Mouse (Mus musculus) liver, postnatal 0 days (tissue): ENCODE results near the gene Hist1h1c. TPM values are rescaled to one million over a fixed set of nuclear protein-coding genes. Genes with fewer than 3 reads are reported as not detected.

ENCODE experiments used
- ATAC-seq: fragments of 200-750 bp; cut with Nextera tagmentation; 2 replicates; pipeline ENCODE4 v1.8.0; 2017; ENCODE audit warnings: mild to moderate bottlenecking, moderate library complexity
- DNase-seq: peaks from one replicate; pipeline ENCODE4 v3.0.0-alpha.2; 2016
- H3K27ac ChIP-seq: fragments of 300-500 bp; sonication (generic); 2 replicates; pipeline ENCODE4 v1.5.1; 2014; ENCODE audit warnings: antibody characterized with exemption, moderate library complexity, mild to moderate bottlenecking, low read depth
- H3K27me3 ChIP-seq: fragments of 300-500 bp; sonication (generic); 2 replicates; pipeline ENCODE4 v1.6.1; 2014; ENCODE audit warnings: low read length, control low read depth, mixed read lengths; ENCODE audit not compliant: insufficient read depth
- H3K36me3 ChIP-seq: fragments of 300-500 bp; sonication (generic); replicated peaks from 2 replicates; pipeline ENCODE4 v1.6.1; 2014; ENCODE audit warnings: mild to moderate bottlenecking, control low read depth, low read length, moderate library complexity, mixed read lengths; ENCODE audit not compliant: insufficient read depth
- H3K4me1 ChIP-seq: fragments of 300-500 bp; sonication (generic); 2 replicates; pipeline ENCODE4 v1.6.1; 2014; ENCODE audit warnings: antibody characterized with exemption, mild to moderate bottlenecking, control low read depth; ENCODE audit not compliant: insufficient read depth
- H3K4me2 ChIP-seq: fragments of 300-500 bp; sonication (generic); 2 replicates; pipeline ENCODE4 v1.6.1; 2014; ENCODE audit warnings: low read depth, mild to moderate bottlenecking, low read length, moderate library complexity, mixed read lengths
- H3K4me3 ChIP-seq: fragments of 300-500 bp; sonication (generic); 2 replicates; pipeline ENCODE4 v1.5.1; 2014; ENCODE audit warnings: low read depth, low read length
- H3K9ac ChIP-seq: fragments of 300-500 bp; sonication (generic); replicated peaks from 2 replicates; pipeline ENCODE4 v1.6.1; 2014; ENCODE audit warnings: mild to moderate bottlenecking, moderate library complexity
- H3K9me3 ChIP-seq: fragments of 300-500 bp; sonication (generic); 2 replicates; pipeline ENCODE4 v1.6.1; 2016; ENCODE audit warnings: mild to moderate bottlenecking, control low read depth, low read length, mixed read lengths
- CTCF ChIP-seq: sonication (generic); IDR thresholded peaks from 2 replicates; pipeline ENCODE4 v1.5.1; 2016; ENCODE audit warnings: antibody characterized with exemption, low read depth
- EP300 ChIP-seq: IDR thresholded peaks from 2 replicates; pipeline ENCODE4 v1.6.1; 2016; ENCODE audit warnings: antibody characterized with exemption, low read depth, mild to moderate bottlenecking
- WGBS: fragments of 180-500 bp; shearing (Covaris S2); extraction: QIAGEN DNeasy Blood & Tissue Kit; methylation state at CpG from one replicate; pipeline ENCODE4 v1.1.7; 2014; ENCODE audit not compliant: insufficient replicate concordance; 5-methylcytosine and 5-hydroxymethylcytosine counted together
- polyA plus RNA-seq: library from polyadenylated mRNA; unstranded; fragments of >200 nt; fragmentation: Nextera tagmentation; extraction: Ambion mirVana; gene quantifications from 2 replicates; pipeline ENCODE4 v1.2.1, GENCODE M21; 2015

Hist1h1c gene
- polyA plus RNA-seq, 1 experiment from 2014 or later: 69.6 TPM

- no peaks in the 10 kb centered on the region for H3K36me3 ChIP-seq
- no peak overlapping the region for H3K9ac ChIP-seq
- H3K4me3 ChIP-seq: no peak overlapping the region
- 22% methylated on average over 8 of the region's 8 CpGs for WGBS
- no peaks in the 10 kb centered on the region for H3K9me3 ChIP-seq
- no peak for TF ChIP-seq EP300
- TF ChIP-seq CTCF: peak; percentile 94
- DNase-seq (peak; percentile 16), ATAC-seq (no peak)
- no peak overlapping the region for H3K27ac ChIP-seq
- H3K27me3 ChIP-seq: no peaks in the 10 kb centered on the region
- no peak overlapping the region for H3K4me2 ChIP-seq
- H3K4me1 ChIP-seq: peaks cover 15% of the 10 kb centered on the region
Observed at GRCm38 (mm10) chr13:23732156-23732804, 6.3 kb upstream of the Hist1h1c start.

GRCm38 (mm10) chr13:23737091-23737490, 1.5 kb upstream of the Hist1h1c start:
- Histone ChIP-seq H3K27me3 (no peaks in the 10 kb centered on the region), H3K27ac (no peak overlapping the region), H3K4me3 (no peak overlapping the region), H3K9me3 (no peaks in the 10 kb centered on the region), H3K9ac (no peak overlapping the region), H3K36me3 (no peaks in the 10 kb centered on the region), H3K4me1 (peaks cover 5% of the 10 kb centered on the region; the same call in 1 of the 2 replicates), H3K4me2 (no peak overlapping the region)
- ATAC-seq (no peak), DNase-seq (no peak)
- TF ChIP-seq EP300 (no peak), CTCF (no peak)
- WGBS: 80% methylated on average over 5 of the region's 5 CpGs

GRCm38 (mm10) chr13:23738041-23738440, 567 bp upstream of the Hist1h1c start:
- Histone ChIP-seq H3K9ac (peak overlapping the region; percentile 99), H3K36me3 (no peaks in the 10 kb centered on the region), H3K27ac (peak overlapping the region; percentile 100), H3K27me3 (no peaks in the 10 kb centered on the region), H3K4me2 (peak overlapping the region; percentile 86), H3K4me3 (peak overlapping the region; percentile 72), H3K9me3 (no peaks in the 10 kb centered on the region), H3K4me1 (peaks cover 5% of the 10 kb centered on the region; the same call in 1 of the 2 replicates)
- peak; percentile 47 for DNase-seq
- no peak for ATAC-seq
- TF ChIP-seq CTCF (no peak), EP300 (no peak)
- WGBS: 24% methylated on average over 4 of the region's 4 CpGs

GRCm38 (mm10) chr13:23739069-23739921, 687 bp downstream of the Hist1h1c start:
- Histone ChIP-seq H3K36me3 (no peaks in the 10 kb centered on the region), H3K4me1 (peaks cover 5% of the 10 kb centered on the region; the same call in 1 of the 2 replicates), H3K4me2 (peak overlapping the region; percentile 86), H3K27ac (peak overlapping the region; percentile 100), H3K9me3 (no peaks in the 10 kb centered on the region), H3K27me3 (no peaks in the 10 kb centered on the region), H3K9ac (peak overlapping the region; percentile 99), H3K4me3 (peak overlapping the region; percentile 72)
- WGBS: 0% methylated on average over 39 of the region's 39 CpGs
- DNase-seq (peak; percentile 92), ATAC-seq (peak; percentile 59)
- peak; percentile 48 for TF ChIP-seq EP300
- TF ChIP-seq CTCF: no peak

GRCm38 (mm10) chr13:23739922-23740252, 1.3 kb downstream of the Hist1h1c start:
- ATAC-seq (no peak), DNase-seq (no peak)
- WGBS: under 1% methylated on average over 14 of the region's 14 CpGs

GRCm38 (mm10) chr13:23740256-23740840, 1.7 kb downstream of the Hist1h1c start:
- ATAC-seq (peak; percentile 2), DNase-seq (no peak)
- Histone ChIP-seq H3K4me2 (peak overlapping the region; percentile 86), H3K27ac (peak overlapping the region; percentile 100), H3K4me3 (peak overlapping the region; percentile 72), H3K9ac (peak overlapping the region; percentile 99), H3K27me3 (no peaks in the 10 kb centered on the region), H3K36me3 (no peaks in the 10 kb centered on the region), H3K4me1 (peaks cover 5% of the 10 kb centered on the region; the same call in 1 of the 2 replicates), H3K9me3 (no peaks in the 10 kb centered on the region)
- WGBS: 26% methylated on average over 13 of the region's 13 CpGs
- TF ChIP-seq EP300 (no peak), CTCF (no peak)

More at GRCm38 (mm10) chr13:23739922-23740252, 1.3 kb downstream of the Hist1h1c start:
- Histone ChIP-seq H3K9me3 (no peaks in the 10 kb centered on the region), H3K4me2 (peak overlapping the region; percentile 86), H3K4me1 (peaks cover 5% of the 10 kb centered on the region; the same call in 1 of the 2 replicates), H3K9ac (peak overlapping the region; percentile 99), H3K27me3 (no peaks in the 10 kb centered on the region), H3K4me3 (peak overlapping the region; percentile 72), H3K36me3 (no peaks in the 10 kb centered on the region), H3K27ac (peak overlapping the region; percentile 100)
- TF ChIP-seq EP300: peak; percentile 12
- TF ChIP-seq CTCF: no peak
